Mouse (Mus musculus) retina, postnatal 1 day (tissue): ENCODE data around the gene Mta1.

Experiments used
- DNase-seq: peaks from one replicate; pipeline ENCODE4 v3.0.0-alpha.2; 2012

Gene Mta1

DNA sequence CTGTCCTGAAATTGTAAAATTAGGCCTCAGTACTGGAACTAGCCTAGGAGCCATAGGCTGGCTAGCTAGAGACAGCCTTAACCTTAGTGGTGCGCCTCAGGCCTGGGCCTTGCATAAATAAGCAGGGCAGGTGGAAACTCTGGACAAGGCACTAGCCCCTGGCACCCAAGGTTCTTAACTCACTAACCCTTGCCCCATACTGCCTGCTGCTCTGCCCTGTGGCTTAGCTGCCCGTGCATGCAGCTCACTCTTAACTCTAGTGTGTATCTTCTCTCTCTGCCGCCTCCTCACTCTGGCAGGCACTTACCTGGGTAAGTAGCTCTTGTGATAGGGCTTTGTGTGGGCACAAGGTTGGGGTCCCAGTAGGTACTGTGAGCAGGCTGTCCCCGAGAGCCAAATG is 36.4 kb downstream of the Mta1 start:
- DNase-seq: no peak

DNA sequence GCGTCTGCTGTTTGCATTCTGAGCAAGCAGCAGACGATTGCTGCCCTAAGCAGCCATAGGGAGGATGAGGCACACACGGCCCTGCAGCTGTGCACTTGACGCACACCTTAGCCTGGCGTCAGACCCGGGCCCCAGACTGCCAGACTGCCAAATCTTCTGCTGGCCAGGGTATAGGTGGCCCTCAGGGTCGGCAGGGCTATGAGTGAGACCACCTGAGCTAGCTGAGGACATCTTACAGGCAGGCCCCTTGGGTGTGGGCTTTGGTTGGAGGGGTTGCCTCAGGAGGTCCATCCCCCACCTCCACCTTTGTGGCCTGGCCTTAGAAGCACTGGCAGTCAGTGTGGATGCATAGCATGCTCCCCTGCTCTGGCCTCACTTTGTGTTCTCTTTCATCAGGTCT is 37.3 kb downstream of the Mta1 start:
- DNase-seq: no peak

DNA sequence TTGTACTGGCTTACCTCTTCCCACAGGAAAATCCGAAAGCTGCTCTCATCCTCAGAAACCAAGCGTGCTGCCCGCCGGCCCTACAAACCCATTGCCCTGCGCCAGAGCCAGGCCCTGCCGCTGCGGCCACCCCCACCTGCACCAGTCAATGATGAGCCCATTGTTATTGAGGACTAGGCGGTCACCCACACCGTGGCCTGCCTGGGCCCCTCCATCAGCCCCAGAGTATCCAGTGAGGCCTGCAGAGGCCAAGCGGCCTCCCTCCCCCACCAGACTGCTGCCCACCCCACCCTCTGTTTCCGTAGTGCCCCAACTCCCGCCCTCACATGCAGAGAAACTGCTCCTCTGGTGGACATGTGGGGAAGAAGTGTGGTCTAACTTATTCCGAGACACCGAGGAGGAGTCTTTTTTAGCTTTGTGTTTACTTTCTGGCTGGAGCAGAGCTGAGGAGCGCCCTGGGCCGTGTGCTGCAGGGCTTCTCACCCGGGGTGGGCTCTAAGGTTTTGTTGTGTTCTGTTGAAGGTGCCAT is 38.5 kb downstream of the Mta1 start:
- no peak for DNase-seq

DNA sequence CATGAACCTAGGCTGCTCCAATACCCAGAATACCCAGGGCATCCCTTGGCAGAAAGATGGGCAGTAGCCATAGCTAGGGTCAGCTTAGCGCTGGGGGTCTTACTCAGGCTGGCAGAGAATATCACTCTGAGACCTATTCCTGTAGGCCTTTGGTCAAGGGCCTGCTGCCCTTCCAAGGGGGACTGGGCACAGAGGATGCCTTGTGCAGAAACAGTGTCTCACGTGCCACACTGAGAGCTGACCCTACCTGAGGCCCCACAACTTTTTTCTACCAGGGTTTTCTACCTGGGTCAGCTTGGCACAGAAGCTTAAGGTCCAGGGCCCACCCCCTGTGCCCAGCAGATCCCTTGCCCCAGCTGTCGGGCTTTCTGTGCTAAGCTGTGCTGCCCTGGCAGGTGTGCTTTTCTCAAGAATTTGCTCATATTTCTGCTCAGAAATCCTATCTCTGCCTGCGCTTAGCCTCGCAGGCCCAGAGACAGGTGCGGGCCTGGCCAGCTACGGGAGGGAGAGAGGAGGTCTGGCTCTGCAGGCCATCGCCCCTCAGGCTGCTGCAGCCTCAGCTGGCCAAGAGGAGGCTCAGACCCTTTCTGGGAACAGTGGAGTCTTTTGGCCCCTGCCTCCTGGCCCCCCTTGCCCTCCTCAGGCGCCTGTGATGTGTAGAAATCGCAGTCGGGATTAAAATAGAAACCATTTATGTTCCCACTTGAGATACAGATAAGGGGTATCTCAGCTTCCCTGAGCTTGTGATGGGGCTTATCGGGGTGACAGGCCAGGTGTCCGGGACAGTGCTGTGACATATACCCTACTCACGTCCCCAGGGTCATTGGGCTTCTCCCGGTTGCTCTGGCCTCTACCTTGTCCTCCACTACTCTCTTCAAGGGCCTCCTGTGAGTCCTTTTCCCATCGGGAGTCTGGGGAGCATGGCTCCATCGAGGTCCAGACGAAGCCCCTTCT is 39.5 kb downstream of the Mta1 start:
- no peak for DNase-seq

DNA sequence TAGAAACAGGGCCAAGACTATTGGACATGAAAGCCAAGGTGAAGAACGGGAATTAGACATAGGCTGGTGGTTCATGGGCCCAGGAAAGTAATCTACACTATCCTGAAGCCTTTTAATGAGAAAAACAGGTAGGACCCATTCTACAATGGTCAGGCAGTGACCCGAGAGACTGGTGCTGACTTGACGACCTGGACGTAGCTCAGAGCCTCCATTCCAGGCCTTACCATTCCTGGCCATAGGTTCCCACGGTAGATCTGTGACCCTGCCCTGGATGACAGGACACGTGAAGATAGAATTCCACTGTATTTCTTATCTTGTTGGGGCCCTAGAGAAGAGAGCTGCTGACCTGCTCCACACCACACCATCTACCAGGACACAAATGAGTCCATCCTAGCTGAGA is 40.2 kb downstream of the Mta1 start:
- no peak for DNase-seq

DNA sequence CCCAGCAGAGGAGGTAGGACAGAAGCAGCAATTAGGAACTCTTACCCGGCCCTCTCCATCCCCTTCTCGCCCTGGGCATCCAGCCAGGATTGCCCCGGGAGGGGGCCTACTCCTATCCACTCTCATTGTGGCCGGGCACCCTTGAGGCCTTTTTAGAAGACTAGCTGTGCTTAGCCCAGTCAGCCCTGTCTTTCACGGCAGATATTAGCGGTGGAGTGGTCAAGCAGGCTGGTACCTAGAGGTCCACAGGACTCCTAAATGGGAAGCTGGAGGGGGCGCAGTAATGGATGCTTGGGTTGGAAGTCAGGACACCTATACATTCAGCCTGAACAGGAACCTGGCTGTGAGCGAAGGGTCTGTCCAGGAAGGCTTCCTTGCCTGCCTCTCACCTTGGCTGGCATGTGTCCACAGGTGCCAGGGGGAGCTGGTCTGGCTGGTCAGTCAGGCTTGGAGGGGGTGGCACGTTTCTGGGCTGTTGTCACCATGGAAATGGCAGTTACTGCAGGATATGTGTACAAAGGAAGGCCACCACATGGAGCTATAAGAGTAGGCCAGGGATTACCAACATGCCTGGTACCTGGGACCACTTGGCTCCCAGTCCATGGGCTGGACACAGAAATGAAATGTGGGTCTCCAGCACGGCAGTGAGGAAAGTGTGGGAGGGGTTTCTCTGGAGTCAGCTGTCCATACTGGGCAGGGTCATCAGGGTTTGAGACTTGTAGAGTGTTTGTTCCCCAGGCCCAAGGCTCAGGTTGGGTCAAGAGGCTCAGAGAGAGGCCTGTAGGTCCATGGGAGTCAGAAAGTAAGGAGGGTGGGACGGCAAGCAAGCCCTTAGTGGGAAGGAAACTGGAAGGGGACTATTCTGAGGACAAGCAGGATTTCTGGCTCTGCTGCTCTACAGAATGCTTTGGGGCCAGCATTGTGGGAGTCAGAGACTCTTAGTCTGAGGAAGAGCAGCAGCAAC is 41.1 kb downstream of the Mta1 start:
- DNase-seq: peak; percentile 50

DNA sequence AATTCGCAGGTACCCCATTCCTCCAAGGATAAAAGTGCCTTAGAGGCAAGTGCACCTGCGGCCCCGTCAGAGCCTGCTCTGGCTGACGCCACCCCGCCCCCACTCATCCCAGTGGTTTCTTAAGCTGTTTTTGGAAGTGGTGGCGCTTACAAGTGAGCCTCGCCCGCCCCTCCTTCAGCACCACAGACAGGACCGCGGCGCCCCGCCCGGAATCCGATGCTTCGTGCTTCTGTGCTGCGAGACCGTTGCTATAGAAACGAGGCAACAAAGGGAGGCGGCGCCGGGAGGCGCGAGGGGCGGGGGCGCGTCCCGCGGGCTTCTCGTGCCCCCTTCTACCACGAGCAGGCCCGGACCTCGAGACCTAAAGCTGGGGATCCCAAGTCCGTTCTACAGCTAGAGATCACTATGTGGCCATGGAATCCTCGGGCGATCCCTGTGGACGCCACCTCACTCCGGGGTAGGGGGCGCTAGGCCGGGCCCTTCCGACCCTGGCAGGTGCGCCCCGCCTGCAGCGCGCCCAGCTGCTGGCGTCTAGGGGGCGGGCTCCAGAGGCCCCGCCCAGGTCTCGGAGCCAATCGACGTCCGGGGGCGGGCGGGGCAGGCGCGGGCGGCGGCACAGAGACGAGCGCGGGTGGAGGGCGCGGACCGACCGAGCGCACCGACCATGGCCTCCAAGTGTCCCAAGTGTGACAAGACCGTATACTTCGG is 42.0 kb downstream of the Mta1 start, which contains the start of gene Crip2:
TSS of gene Crip2 (plus strand) at position 329 of the 708 bp plus-strand sequence.
- peak; percentile 95 for DNase-seq

DNA sequence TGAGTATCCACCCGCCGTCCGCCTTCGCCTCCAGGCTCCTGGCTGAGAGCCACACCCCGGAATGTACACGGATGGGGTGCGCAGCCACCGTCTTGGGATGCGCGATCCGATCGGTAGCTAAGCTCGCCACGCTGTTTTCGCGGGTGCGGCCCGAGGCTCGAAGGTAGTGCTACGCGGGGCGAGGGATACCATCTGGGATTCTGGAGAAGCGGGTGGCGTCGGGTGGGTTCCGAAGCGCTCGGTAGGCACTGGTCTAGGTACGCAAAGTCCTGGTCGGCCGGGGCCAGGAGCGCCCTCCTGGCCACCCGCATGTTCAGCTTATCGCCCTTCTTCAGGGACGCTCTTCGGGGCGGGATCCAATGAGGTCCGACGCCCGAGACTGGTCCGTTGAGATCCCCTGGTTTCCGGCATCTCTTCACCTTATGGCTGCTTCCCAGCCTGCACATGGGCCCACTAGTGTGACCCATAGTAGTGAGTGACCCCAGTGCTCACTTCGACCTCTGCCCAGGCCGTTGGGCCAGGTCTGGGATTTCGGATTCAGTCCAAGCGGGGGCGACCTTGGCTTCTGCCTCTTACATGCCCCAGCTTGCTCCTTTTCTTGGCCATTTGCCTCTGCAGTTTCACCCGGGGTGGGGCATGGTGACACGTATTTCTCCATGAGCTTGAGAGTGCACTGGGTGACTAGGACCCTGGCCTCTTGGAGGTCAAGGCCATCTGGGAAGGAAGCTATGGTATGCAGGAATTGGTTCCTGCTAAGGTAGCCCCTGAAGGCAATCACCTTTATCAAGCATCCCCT is 42.7 kb downstream of the Mta1 start:
- DNase-seq: no peak

DNA sequence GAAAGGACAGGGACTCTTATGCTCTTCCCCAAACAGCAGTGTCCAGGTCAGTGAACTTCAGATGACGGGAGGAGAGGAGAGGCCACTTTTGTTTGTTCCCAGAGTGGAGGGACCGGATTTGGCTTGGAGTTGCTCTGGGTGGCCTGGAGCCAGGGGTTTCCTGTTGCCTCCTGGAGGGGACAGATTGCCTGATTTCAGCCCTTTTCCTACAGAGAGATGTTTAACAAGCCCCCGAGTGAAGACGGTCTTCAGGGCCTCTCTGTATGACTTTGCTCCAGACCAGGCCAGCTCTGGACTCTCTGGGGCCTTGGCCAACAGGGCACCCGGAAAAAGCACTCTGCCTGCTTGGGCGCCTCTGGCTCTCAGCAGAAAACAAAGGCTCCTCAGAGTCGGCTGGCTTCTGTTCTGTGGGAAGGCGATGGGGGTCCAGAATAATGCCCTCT is 43.5 kb downstream of the Mta1 start:
- DNase-seq: no peak

DNA sequence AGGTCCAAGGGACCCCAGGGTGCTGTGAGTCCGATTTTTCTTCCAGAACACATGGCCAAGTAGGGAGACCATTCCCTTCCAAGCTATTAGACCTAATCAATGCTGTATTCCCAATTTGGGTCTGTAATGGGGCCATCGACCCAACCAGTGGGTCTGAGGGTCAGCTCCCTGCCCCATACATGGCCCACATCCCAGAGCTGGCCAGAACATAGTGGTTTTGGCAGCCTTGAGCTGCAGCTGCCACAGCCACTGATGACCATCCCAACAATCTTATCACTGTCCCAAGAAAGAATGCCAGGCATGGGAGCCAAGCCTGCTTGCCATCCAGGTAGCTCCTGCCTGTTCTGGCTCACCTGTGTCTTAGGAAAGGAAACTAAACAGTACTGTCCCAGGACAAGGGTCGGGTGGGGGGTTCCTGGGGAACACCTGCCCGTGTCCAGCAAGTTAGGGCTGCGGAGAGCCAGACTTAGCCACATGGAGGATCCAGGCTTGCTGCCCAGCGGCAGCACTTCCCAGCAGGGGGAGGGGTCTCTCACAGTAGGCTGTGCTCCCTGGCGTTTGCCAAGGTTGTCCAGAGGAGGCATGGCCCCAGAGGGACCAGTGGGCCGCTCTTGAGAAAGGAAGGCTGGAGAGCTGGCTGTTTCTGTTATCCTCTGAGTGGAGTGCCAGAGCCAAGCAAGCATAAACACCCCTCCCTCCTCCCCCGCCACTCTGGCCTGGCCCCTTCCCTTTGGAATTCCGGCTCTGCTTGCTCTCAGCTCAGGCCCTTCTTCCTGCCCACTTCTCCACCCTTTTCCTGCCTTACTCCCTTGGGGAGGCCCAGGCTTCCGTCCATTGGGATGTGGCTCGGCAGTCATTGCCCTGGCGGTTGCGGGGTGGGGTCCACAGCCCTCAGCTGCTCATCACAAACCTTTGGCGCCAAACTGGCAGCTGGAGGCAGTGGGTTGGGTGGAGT is 44.2 kb downstream of the Mta1 start:
- peak; percentile 70 for DNase-seq

DNA sequence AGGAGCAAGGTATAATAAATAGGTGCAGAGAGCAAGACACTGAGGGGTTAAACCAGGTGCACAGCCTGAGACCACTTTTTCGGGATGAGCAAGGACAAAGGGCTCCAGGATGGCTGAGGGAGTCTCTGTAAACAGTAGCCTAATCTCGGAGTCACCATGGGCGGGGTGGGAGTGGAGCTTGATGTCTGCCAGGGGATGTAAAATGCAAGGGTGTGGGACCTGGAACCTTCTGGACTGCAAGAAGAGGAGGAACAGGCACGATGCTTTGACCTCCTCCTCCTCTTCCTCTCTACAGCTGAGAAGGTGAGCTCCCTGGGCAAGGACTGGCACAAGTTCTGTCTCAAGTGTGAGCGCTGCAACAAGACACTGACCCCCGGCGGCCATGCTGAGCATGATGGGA is 45.1 kb downstream of the Mta1 start:
- no peak for DNase-seq

DNA sequence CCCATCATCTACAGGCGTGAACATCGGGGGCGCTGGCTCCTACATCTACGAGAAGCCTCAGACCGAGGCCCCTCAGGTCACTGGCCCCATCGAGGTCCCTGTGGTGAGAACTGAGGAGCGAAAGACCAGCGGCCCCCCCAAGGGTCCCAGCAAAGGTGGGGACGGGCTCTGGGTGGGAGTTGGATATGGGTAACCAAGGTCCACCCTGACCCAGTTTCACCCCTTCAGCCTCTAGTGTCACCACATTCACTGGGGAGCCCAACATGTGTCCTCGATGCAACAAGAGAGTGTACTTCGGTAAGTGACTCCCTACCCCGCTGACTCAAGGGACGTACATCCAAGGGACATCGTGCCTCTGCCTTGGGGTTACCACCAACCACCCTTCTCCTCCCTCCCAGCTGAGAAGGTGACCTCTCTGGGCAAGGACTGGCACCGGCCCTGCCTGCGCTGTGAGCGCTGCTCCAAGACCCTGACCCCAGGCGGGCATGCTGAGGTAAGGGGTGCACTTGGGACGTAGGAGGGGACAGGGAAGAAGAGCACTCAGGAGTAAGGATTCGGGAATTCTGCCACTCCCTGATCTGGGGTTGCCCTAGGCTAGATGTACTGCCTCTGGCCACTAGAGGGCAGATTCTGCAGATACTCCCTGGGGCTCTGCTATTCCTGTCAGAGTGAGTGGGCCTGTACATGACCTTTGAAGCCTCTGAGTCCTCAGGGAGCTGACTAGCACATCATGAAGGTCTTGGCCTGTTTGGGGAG is 46.1 kb downstream of the Mta1 start:
- DNase-seq: peak; percentile 63

DNA sequence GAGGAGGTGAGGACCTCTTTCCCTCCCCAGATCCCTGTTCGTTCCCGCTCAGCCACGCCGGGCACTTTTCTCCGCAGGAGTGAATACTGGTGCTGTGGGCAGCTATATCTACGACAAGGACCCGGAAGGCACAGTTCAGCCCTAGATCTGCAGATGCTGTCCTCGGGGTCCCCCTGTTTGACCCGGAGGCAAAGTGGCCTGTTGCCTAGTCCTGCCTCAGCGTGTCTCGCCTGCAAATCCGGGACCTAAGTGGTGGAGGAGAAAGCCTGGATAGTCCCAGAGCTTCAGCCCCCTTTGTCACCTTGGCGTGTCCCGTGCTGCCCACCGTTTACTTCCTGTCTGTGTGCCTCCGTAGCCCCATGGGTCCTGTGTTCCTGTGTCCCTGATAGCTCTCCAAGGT is 46.8 kb downstream of the Mta1 start:
- no peak for DNase-seq

DNA sequence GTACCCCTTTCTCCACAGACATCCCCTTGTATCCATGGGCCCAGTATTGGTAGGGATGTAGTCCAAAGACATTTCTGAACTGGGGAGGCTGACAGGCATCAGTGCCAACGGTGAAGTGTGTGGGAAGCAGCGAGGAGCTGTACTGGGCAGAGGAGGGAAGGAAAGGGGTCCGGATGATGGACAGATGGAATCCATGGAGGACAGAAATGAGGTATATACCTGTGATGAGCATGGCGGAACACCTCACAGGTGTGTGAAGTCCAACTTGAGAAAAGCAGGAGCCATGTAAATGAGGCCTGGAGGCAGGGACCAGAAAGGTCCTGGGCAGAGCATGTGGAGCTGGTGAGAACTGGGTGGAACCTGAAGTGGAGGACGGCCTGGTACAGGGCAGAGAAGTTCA is 47.5 kb downstream of the Mta1 start:
- DNase-seq: no peak

DNA sequence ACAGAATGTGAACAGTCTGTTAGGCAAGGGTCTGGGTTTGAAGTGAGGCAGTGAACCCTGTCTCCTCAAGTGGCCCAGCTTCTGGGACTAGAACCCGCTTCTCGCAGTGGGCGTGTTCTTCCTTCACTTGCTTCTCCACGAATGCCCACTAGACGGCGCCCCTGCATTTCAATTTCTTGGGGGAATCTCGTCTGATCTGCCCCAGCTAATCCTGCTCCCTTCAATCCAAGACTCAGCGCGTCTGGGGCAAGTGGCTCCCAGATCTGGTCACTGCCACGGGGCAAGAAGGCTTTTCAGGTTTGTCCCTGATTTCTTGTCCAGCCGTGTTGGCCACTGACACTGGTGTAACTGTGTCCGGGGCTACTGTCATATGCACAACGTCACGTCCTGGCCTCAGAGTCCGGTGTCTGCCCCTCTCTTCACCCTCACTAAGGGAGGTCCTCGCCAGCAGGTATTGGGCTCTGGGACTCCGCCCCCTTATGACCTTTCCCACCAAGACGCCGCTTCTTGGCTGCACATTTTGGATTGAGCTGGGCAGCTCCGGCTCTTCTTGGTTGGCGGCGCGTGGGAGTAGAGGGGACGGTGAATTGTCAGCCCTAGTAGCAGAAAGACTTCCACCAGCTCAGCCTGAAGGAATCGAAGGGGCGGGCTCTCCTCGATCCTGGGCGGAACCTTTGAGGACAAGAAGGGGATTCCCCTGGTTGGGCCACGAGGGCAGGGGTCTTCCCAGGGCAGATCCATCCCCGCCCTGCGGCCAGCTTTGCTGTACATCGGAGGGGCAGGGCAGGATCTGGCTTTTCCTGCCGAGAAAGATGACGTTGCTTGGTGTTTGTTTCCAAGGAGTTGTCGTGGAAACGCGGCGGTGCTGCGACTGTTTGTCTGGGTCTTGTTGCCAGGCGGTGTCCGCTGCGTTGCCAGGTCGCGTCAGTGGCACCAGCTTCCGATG is 48.3 kb downstream of the Mta1 start, which contains the start of gene Crip1:
TSS of gene Crip1 (plus strand) at position 205 of the 946 bp plus-strand sequence.
- DNase-seq: peak; percentile 87

DNA sequence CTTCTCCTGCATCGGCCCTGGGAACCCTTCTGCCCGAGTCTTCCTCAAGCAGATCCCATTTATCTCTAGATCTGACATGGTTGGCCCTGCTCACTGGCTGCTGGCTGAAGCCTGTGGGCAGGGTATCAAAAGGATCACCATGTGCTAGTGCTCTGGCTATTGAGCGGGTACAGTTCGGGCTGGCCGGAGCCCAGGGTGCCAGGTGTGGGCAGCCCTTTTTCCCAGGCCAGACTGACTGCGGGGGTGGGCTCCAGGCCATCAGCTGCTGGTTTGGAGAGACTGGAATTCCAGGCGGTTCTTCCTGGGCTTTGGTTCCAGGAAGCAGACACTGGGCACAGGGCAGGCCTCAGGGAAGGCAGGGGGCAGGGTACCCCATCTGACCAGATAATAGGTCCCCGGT is 49.4 kb downstream of the Mta1 start:
- no peak for DNase-seq

DNA sequence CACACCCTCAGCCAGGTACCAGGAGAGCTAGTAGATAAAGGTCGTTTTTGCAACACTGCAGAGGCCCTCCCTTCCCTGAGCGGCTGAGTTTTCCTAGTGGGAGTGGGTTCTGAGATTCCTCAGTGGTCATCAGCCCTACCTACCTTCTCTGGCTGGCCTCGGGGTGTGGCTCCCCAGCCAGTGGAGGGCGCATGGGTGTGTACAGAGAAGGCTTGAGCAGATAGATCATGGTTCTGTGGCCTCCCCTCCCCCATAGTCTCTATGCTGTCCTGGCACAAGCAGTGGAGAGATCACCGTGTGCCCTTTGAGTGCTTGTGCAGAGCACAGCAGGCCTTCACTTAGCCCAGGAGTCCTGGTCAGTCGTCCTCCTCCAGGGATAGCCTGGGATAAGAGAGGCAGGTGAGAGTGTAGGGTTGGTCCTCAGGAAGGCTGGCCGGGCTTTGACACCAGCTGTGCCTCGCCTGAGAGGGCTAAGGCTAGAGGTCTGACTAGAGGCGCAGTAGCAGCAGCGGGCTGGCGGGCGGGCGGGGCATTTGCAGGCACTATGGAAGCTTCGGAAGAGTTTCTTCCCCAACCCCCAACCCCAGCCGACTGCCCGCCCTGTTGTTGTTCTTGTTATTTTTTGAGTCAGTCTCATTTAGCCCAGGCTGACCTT is 50.4 kb downstream of the Mta1 start:
- DNase-seq: no peak

DNA sequence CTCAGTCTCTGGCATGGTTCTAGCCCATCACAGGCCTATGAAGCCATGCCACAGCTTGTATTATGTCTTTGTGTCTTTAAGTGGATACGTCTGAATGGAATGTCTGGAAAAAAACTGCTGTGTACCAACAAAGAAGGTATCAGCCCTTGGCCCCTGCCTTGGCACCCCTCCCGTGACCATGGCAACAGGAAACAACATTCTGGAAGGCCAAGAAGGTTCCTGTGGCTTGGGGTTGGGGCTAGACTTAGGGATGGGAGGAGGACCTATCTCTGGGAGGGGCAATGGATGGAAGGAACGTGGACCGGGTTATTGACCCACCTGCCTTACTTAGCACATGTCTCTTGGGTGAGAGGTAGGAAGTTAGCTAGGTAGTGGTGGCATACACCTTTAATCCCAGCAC is 51.3 kb downstream of the Mta1 start:
- DNase-seq: no peak
